Mouse (Mus musculus): ENCODE data around the gene Zfp512b. TPM values are rescaled to one million over a fixed set of nuclear protein-coding genes. Genes with fewer than 3 reads are reported as not detected.

Zfp512b gene
- total RNA-seq, 1 experiment from 2014 or later: 26.4 TPM

- ATAC-seq (replicated peaks; ENCODE audit: low read depth, poor library complexity, severe bottlenecking): no peak
Observed at GRCm38 (mm10) chr2:181590471-181590870, 2.1 kb downstream of the Zfp512b start.

GRCm38 (mm10) chr2:181589732-181590105 lies 2.9 kb downstream of the Zfp512b start:
- no peak for ATAC-seq (replicated peaks; ENCODE audit: low read depth, poor library complexity, severe bottlenecking)

- no peak for ATAC-seq (replicated peaks; ENCODE audit: low read depth, poor library complexity, severe bottlenecking)
Observed at GRCm38 (mm10) chr2:181589011-181589731, 3.4 kb downstream of the Zfp512b start.

- no peak for ATAC-seq (replicated peaks; ENCODE audit: low read depth, poor library complexity, severe bottlenecking)
Observed at GRCm38 (mm10) chr2:181588229-181588780, 4.3 kb downstream of the Zfp512b start.

GRCm38 (mm10) chr2:181587796-181588195 lies 4.8 kb downstream of the Zfp512b start:
- ATAC-seq (replicated peaks; ENCODE audit: low read depth, poor library complexity, severe bottlenecking): no peak

GRCm38 (mm10) chr2:181586124-181586523 lies 6.5 kb downstream of the Zfp512b start:
- no peak for ATAC-seq (replicated peaks; ENCODE audit: low read depth, poor library complexity, severe bottlenecking)

- no peak for ATAC-seq (replicated peaks; ENCODE audit: low read depth, poor library complexity, severe bottlenecking)
Observed at GRCm38 (mm10) chr2:181585506-181585905, 7.1 kb downstream of the Zfp512b start.

GRCm38 (mm10) chr2:181584411-181584942 lies 8.1 kb downstream of the Zfp512b start, which contains the start of gene Uckl1:
Uckl1 (minus strand) TSS chr2:181584892.
- ATAC-seq (replicated peaks; ENCODE audit: low read depth, poor library complexity, severe bottlenecking): no peak

GRCm38 (mm10) chr2:181583460-181584257 lies 8.9 kb downstream of the Zfp512b start:
- ATAC-seq (replicated peaks; ENCODE audit: low read depth, poor library complexity, severe bottlenecking): no peak

- ATAC-seq (replicated peaks; ENCODE audit: low read depth, poor library complexity, severe bottlenecking): no peak
Observed at GRCm38 (mm10) chr2:181582939-181583338, 9.7 kb downstream of the Zfp512b start.

- no peak for ATAC-seq (replicated peaks; ENCODE audit: low read depth, poor library complexity, severe bottlenecking)
Observed at GRCm38 (mm10) chr2:181582358-181582757, 10.2 kb downstream of the Zfp512b start.

GRCm38 (mm10) chr2:181581402-181582120 lies 11.0 kb downstream of the Zfp512b start:
- peak; percentile 59 for ATAC-seq (replicated peaks; ENCODE audit: low read depth, poor library complexity, severe bottlenecking)

GRCm38 (mm10) chr2:181581016-181581401 lies 11.6 kb downstream of the Zfp512b start:
- ATAC-seq (replicated peaks; ENCODE audit: low read depth, poor library complexity, severe bottlenecking): peak; percentile 87

- ATAC-seq (replicated peaks; ENCODE audit: low read depth, poor library complexity, severe bottlenecking): no peak
Observed at GRCm38 (mm10) chr2:181580131-181580772, 12.4 kb downstream of the Zfp512b start.

GRCm38 (mm10) chr2:181579681-181580080 lies 12.9 kb downstream of the Zfp512b start:
- no peak for ATAC-seq (replicated peaks; ENCODE audit: low read depth, poor library complexity, severe bottlenecking)

GRCm38 (mm10) chr2:181578790-181579618 lies 13.6 kb downstream of the Zfp512b start:
- ATAC-seq (replicated peaks; ENCODE audit: low read depth, poor library complexity, severe bottlenecking): no peak

GRCm38 (mm10) chr2:181577981-181578581 lies 14.5 kb downstream of the Zfp512b start:
- ATAC-seq (replicated peaks; ENCODE audit: low read depth, poor library complexity, severe bottlenecking): peak; percentile 12; the same call in 1 of the 2 replicates

GRCm38 (mm10) chr2:181577126-181577525 lies 15.5 kb downstream of the Zfp512b start:
- no peak for ATAC-seq (replicated peaks; ENCODE audit: low read depth, poor library complexity, severe bottlenecking)
